Mouse (Mus musculus): Measurements from ENCODE around the gene Tbc1d22a. TPM values are rescaled to one million over a fixed set of nuclear protein-coding genes. Genes with fewer than 3 reads are reported as not detected.
"Not testable (repeated sequence)": the region's sequence is repeated elsewhere in the genome, so short reads cannot be mapped to it uniquely, and the experiment has no call there.

The Tbc1d22a gene
- total RNA-seq, 1 experiment = 19.2 TPM

DNA sequence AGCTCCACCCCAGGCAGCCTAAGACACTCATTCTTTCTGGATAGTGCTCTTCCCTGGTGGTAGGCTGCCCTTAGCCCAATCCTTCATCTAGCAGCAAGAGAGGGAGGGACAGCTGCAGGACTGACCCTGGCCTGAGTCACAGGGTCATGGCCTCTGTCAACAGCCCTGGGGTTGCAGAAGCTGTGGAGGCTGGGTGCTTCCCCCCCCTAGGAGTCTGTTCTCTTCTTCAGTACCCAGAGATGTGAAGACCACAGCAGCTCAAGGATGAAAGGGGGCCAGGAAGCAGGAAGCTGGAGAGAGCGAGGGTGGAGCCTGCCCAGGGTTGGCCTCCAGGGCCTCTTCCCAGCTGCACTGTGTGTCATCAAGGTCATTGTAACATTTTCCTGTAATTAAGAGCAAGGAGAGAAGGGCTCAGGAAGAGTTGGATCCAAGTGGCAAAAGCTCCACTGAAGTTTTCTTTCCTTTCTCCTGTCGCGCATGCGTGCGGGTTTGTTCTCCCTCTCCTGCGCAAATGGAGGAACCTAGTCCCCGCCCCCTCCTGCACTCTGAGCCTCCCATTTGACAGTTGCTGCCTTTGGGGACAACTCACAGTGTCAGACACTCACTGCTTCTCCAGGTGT is 10.2 kb upstream of the Tbc1d22a start:
- Histone ChIP-seq H3K9me3 (ENCODE audit: control insufficient read depth, insufficient read depth, low read depth, low read length) (no peaks in the 10 kb centered on the region), H3K36me3 (ENCODE audit: control insufficient read depth, insufficient read depth, low read length, poor library complexity, severe bottlenecking) (no peaks in the 10 kb centered on the region), H3K4me3 (ENCODE audit: insufficient read depth in 1 of 2, low read depth in 1 of 2, low read length in 2 of 2, poor library complexity in 1 of 2, severe bottlenecking in 1 of 2) (no peak overlapping the region), H3K4me1 (ENCODE audit: control insufficient read depth in 2 of 2, insufficient read depth in 2 of 2, low read length in 2 of 2, poor library complexity in 1 of 2) (peaks cover 0 to 24% of the 10 kb centered on the region in 2 experiments; a peak in 2 of 4 replicates), H3K27ac (ENCODE audit: insufficient read depth, low read depth, low read length, poor library complexity, severe bottlenecking) (no peak overlapping the region), H3K9ac (ENCODE audit: insufficient read depth, low read depth, low read length, poor library complexity, severe bottlenecking) (peak overlapping the region; percentile 17; the same call in 1 of the 2 replicates)
- no peak for DNase-seq (ENCODE audit: low read depth, low spot score)
- in situ Hi-C loops (cut with MboI; ENCODE audit: low sequenced_read_pairs in 2 of 2, unreplicated experiment in 2 of 2) = no loop called here
- no peak for TF ChIP-seq HCFC1 (IDR thresholded peaks at IDR 0.05; ENCODE audit: borderline replicate concordance, insufficient read depth, low read length)
- TF ChIP-seq MAFK (IDR thresholded peaks at IDR 0.05; ENCODE audit: insufficient read depth, low read depth, low read length) = no peak
- no peak for TF ChIP-seq ZNF384 (IDR thresholded peaks at IDR 0.05; ENCODE audit: low read depth, low read length)
- TF ChIP-seq CHD2 (IDR thresholded peaks at IDR 0.05; ENCODE audit: low read depth, low read length) = no peak
- no peak for TF ChIP-seq ZC3H11A (IDR thresholded peaks at IDR 0.05; ENCODE audit: borderline replicate concordance, low read depth, low read length)

DNA sequence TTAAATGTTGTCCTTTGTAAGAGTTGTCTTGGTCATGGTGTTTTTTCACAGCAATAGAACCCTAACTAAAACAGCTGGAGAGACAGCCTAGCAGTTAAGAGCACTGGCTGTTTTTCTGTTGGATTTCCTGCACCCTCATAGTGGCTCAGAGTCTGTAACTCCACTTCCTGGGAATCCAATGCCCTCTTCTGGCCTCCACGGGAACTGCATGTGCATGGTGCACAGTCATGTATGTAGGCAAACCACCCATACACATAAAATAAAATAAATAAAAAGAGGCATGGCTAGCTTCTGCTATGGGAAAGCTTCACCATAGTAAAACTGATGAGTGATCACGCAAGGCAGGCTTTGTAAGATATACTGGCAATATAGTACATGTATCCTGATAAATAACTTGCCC is 9.0 kb upstream of the Tbc1d22a start:
- Histone ChIP-seq H3K9me3 (ENCODE audit: control insufficient read depth, insufficient read depth, low read depth, low read length) (no peaks in the 10 kb centered on the region), H3K36me3 (ENCODE audit: control insufficient read depth, insufficient read depth, low read length, poor library complexity, severe bottlenecking) (no peaks in the 10 kb centered on the region), H3K4me3 (ENCODE audit: insufficient read depth in 1 of 2, low read depth in 1 of 2, low read length in 2 of 2, poor library complexity in 1 of 2, severe bottlenecking in 1 of 2) (no peak overlapping the region), H3K9ac (ENCODE audit: insufficient read depth, low read depth, low read length, poor library complexity, severe bottlenecking) (no peak overlapping the region), H3K4me1 (ENCODE audit: control insufficient read depth in 2 of 2, insufficient read depth in 2 of 2, low read length in 2 of 2, poor library complexity in 1 of 2) (peaks cover 0 to 24% of the 10 kb centered on the region in 2 experiments; a peak in 2 of 4 replicates), H3K27ac (ENCODE audit: insufficient read depth, low read depth, low read length, poor library complexity, severe bottlenecking) (no peak overlapping the region)
- no peak for TF ChIP-seq ZNF384 (IDR thresholded peaks at IDR 0.05; ENCODE audit: low read depth, low read length)
- peak; percentile 70; the same call in 1 of the 2 replicates for TF ChIP-seq ZC3H11A (IDR thresholded peaks at IDR 0.05; ENCODE audit: borderline replicate concordance, low read depth, low read length)
- TF ChIP-seq MAFK (IDR thresholded peaks at IDR 0.05; ENCODE audit: insufficient read depth, low read depth, low read length) = peak; percentile 62
- peak; percentile 66 for DNase-seq (ENCODE audit: low read depth, low spot score)
- in situ Hi-C loops (cut with MboI; ENCODE audit: low sequenced_read_pairs in 2 of 2, unreplicated experiment in 2 of 2) = no loop called here

DNA sequence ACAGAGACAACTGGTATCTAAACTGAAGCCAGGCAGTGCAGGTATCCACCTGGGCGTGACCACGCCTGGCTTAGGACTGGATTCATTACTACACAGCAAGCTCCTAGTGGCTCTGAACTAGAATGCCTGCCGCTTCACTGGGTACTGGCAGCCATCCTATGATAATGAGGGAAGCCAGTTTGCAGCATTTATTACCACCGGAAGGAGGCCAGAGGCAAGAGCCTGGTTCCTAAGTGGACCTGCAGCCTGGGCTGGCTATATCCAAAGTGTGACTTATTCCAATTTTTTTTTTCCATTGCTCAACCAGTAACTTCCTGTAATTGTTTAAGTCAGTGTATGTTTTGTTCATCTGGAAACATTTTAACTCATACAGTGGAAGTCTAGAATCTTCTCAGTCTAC is 7.9 kb upstream of the Tbc1d22a start:
- in situ Hi-C loops (cut with MboI; ENCODE audit: low sequenced_read_pairs in 2 of 2, unreplicated experiment in 2 of 2) = no loop called here

DNA sequence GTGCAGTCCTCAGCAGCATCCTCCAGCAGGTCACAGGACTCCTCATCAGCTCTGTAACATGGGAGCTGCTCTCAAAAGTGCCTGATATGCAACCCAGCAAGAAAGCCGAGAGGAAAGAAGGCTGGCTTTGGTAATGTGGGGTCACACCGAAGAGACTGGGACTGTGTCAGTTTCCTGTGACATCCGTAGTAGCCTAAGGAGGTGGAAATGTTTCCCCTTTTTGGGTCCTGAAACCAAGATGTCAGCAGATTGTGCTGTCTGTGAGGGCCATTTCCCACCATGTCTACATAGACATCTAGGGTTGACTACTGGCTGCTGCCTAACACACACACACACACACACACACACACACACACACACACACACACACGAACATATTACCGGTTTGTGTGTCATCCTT is 2.1 kb upstream of the Tbc1d22a start:
- DNase-seq (ENCODE audit: low read depth, low spot score); H3K4me3 ChIP-seq (ENCODE audit: insufficient read depth in 1 of 2, low read depth in 1 of 2, low read length in 2 of 2, poor library complexity in 1 of 2, severe bottlenecking in 1 of 2); H3K36me3 ChIP-seq (ENCODE audit: control insufficient read depth, insufficient read depth, low read length, poor library complexity, severe bottlenecking); H3K27ac ChIP-seq (ENCODE audit: insufficient read depth, low read depth, low read length, poor library complexity, severe bottlenecking); H3K4me1 ChIP-seq (ENCODE audit: control insufficient read depth in 2 of 2, insufficient read depth in 2 of 2, low read length in 2 of 2, poor library complexity in 1 of 2); H3K9ac ChIP-seq (ENCODE audit: insufficient read depth, low read depth, low read length, poor library complexity, severe bottlenecking); in situ Hi-C loops (cut with MboI; ENCODE audit: low sequenced_read_pairs in 2 of 2, unreplicated experiment in 2 of 2); H3K9me3 ChIP-seq (ENCODE audit: control insufficient read depth, insufficient read depth, low read depth, low read length): not testable (repeated sequence)

More for the DNA sequence above, 7.9 kb upstream of the Tbc1d22a start:
- H3K4me1 ChIP-seq (ENCODE audit: control insufficient read depth in 2 of 2, insufficient read depth in 2 of 2, low read length in 2 of 2, poor library complexity in 1 of 2) = peaks cover 0 to 19% of the 10 kb centered on the region in 2 experiments; a peak in 2 of 4 replicates
- no peaks in the 10 kb centered on the region for H3K9me3 ChIP-seq (ENCODE audit: control insufficient read depth, insufficient read depth, low read depth, low read length)
- no peak overlapping the region for H3K4me3 ChIP-seq (ENCODE audit: insufficient read depth in 1 of 2, low read depth in 1 of 2, low read length in 2 of 2, poor library complexity in 1 of 2, severe bottlenecking in 1 of 2)
- DNase-seq (ENCODE audit: low read depth, low spot score) = no peak
- TF ChIP-seq ZC3H11A (IDR thresholded peaks at IDR 0.05; ENCODE audit: borderline replicate concordance, low read depth, low read length) (no peak), HCFC1 (IDR thresholded peaks at IDR 0.05; ENCODE audit: borderline replicate concordance, insufficient read depth, low read length) (no peak), CHD2 (IDR thresholded peaks at IDR 0.05; ENCODE audit: low read depth, low read length) (no peak), MAFK (IDR thresholded peaks at IDR 0.05; ENCODE audit: insufficient read depth, low read depth, low read length) (no peak), ZNF384 (IDR thresholded peaks at IDR 0.05; ENCODE audit: low read depth, low read length) (no peak)
- H3K27ac ChIP-seq (ENCODE audit: insufficient read depth, low read depth, low read length, poor library complexity, severe bottlenecking) = no peak overlapping the region
- H3K36me3 ChIP-seq (ENCODE audit: control insufficient read depth, insufficient read depth, low read length, poor library complexity, severe bottlenecking) = no peaks in the 10 kb centered on the region
- no peak overlapping the region for H3K9ac ChIP-seq (ENCODE audit: insufficient read depth, low read depth, low read length, poor library complexity, severe bottlenecking)

All from ES-E14 (cell line).